Mouse (Mus musculus): ENCODE measurements at regions not wholly inside any gene's neighbourhood (a gene's known extent, or its start where the extent isn't known, plus 50 kb on each side); places are given as distances from the start of the nearest gene placed in this dataset.

- 84% methylated on average over 11 of the region's 11 CpGs for WGBS
- H3K36me3 ChIP-seq = no peaks in the 10 kb centered on the region
- no peaks in the 10 kb centered on the region for H3K9me3 ChIP-seq (replicated peaks)
- H3K27me3 ChIP-seq = no peaks in the 10 kb centered on the region
- no peak overlapping the region for H3K9ac ChIP-seq
- no peak overlapping the region for H3K27ac ChIP-seq
- H3K4me1 ChIP-seq = no peaks in the 10 kb centered on the region
- no peak overlapping the region for H3K4me3 ChIP-seq (replicated peaks)
- H3K4me2 ChIP-seq = no peak overlapping the region
- no peak for ATAC-seq (replicated peaks; ENCODE audit: low FRiP score)
Observed at GRCm38 (mm10) chr2:171712816-171713570, 330.3 kb downstream of the Cbln4 start.

- H3K4me1 ChIP-seq = no peaks in the 10 kb centered on the region
- no peak overlapping the region for H3K4me3 ChIP-seq (replicated peaks)
- H3K27me3 ChIP-seq = no peaks in the 10 kb centered on the region
- no peak for ATAC-seq (replicated peaks; ENCODE audit: low FRiP score)
- H3K4me2 ChIP-seq = no peak overlapping the region
- H3K9ac ChIP-seq = no peak overlapping the region
- WGBS = 78% methylated on average over 5 of the region's 5 CpGs
- no peak overlapping the region for H3K27ac ChIP-seq
- H3K9me3 ChIP-seq (replicated peaks) = no peaks in the 10 kb centered on the region
- H3K36me3 ChIP-seq = no peaks in the 10 kb centered on the region
Observed at GRCm38 (mm10) chr2:171693526-171693925, 349.7 kb downstream of the Cbln4 start.

- no peaks in the 10 kb centered on the region for H3K27me3 ChIP-seq
- ATAC-seq (replicated peaks; ENCODE audit: low FRiP score) = no peak
- H3K9me3 ChIP-seq (replicated peaks) = no peaks in the 10 kb centered on the region
- no peak overlapping the region for H3K27ac ChIP-seq
- H3K4me3 ChIP-seq (replicated peaks) = no peak overlapping the region
- H3K9ac ChIP-seq = no peak overlapping the region
- WGBS = 28% methylated on average over 4 of the region's 4 CpGs
- no peaks in the 10 kb centered on the region for H3K36me3 ChIP-seq
- no peak overlapping the region for H3K4me2 ChIP-seq
- no peaks in the 10 kb centered on the region for H3K4me1 ChIP-seq
Observed at GRCm38 (mm10) chr2:171690781-171691180, 352.5 kb downstream of the Cbln4 start.

GRCm38 (mm10) chr2:171689102-171689501, 354.2 kb downstream of the Cbln4 start:
- Histone ChIP-seq H3K27me3 (no peaks in the 10 kb centered on the region), H3K36me3 (no peaks in the 10 kb centered on the region), H3K4me2 (no peak overlapping the region), H3K9me3 (replicated peaks) (no peaks in the 10 kb centered on the region), H3K27ac (no peak overlapping the region), H3K9ac (no peak overlapping the region), H3K4me1 (no peaks in the 10 kb centered on the region), H3K4me3 (replicated peaks) (no peak overlapping the region)
- WGBS = 34% methylated on average over 4 of the region's 4 CpGs
- ATAC-seq (replicated peaks; ENCODE audit: low FRiP score) = no peak

GRCm38 (mm10) chr2:171677998-171678397, 365.3 kb downstream of the Cbln4 start:
- no peaks in the 10 kb centered on the region for H3K9me3 ChIP-seq (replicated peaks)
- H3K9ac ChIP-seq = no peak overlapping the region
- ATAC-seq (replicated peaks; ENCODE audit: low FRiP score) = no peak
- H3K4me1 ChIP-seq = no peaks in the 10 kb centered on the region
- H3K4me2 ChIP-seq = no peak overlapping the region
- no peak overlapping the region for H3K4me3 ChIP-seq (replicated peaks)
- H3K27ac ChIP-seq = no peak overlapping the region
- H3K27me3 ChIP-seq = no peaks in the 10 kb centered on the region
- WGBS = 61% methylated on average over 2 of the region's 2 CpGs
- no peaks in the 10 kb centered on the region for H3K36me3 ChIP-seq

GRCm38 (mm10) chr2:171677128-171677527, 366.1 kb downstream of the Cbln4 start:
- 79% methylated on average over 7 of the region's 7 CpGs for WGBS
- Histone ChIP-seq H3K36me3 (no peaks in the 10 kb centered on the region), H3K4me3 (replicated peaks) (no peak overlapping the region), H3K27ac (no peak overlapping the region), H3K9me3 (replicated peaks) (no peaks in the 10 kb centered on the region), H3K27me3 (no peaks in the 10 kb centered on the region), H3K9ac (no peak overlapping the region), H3K4me1 (no peaks in the 10 kb centered on the region), H3K4me2 (no peak overlapping the region)
- ATAC-seq (replicated peaks; ENCODE audit: low FRiP score) = no peak

- peak; percentile 66; the same call in 1 of the 2 replicates for ATAC-seq (replicated peaks; ENCODE audit: low FRiP score)
- Histone ChIP-seq H3K27ac (no peak overlapping the region), H3K9me3 (replicated peaks) (no peaks in the 10 kb centered on the region), H3K4me1 (no peaks in the 10 kb centered on the region), H3K4me2 (no peak overlapping the region), H3K4me3 (replicated peaks) (no peak overlapping the region), H3K9ac (no peak overlapping the region), H3K36me3 (no peaks in the 10 kb centered on the region), H3K27me3 (no peaks in the 10 kb centered on the region)
- 50% methylated on average over 8 of the region's 8 CpGs for WGBS
Observed at GRCm38 (mm10) chr2:171676083-171676482, 367.2 kb downstream of the Cbln4 start.

GRCm38 (mm10) chr2:171675411-171675810, 367.9 kb downstream of the Cbln4 start:
- 74% methylated on average over 2 of the region's 2 CpGs for WGBS
- Histone ChIP-seq H3K27me3 (no peaks in the 10 kb centered on the region), H3K4me1 (no peaks in the 10 kb centered on the region), H3K9me3 (replicated peaks) (no peaks in the 10 kb centered on the region), H3K27ac (no peak overlapping the region), H3K4me2 (no peak overlapping the region), H3K9ac (no peak overlapping the region), H3K4me3 (replicated peaks) (no peak overlapping the region), H3K36me3 (no peaks in the 10 kb centered on the region)
- no peak for ATAC-seq (replicated peaks; ENCODE audit: low FRiP score)

- ATAC-seq (replicated peaks; ENCODE audit: low FRiP score) = no peak
- no peaks in the 10 kb centered on the region for H3K27me3 ChIP-seq
- no peak overlapping the region for H3K4me3 ChIP-seq (replicated peaks)
- WGBS = 83% methylated on average over 8 of the region's 8 CpGs
- no peaks in the 10 kb centered on the region for H3K36me3 ChIP-seq
- H3K27ac ChIP-seq = no peak overlapping the region
- H3K4me1 ChIP-seq = no peaks in the 10 kb centered on the region
- no peaks in the 10 kb centered on the region for H3K9me3 ChIP-seq (replicated peaks)
- no peak overlapping the region for H3K9ac ChIP-seq
- H3K4me2 ChIP-seq = no peak overlapping the region
Observed at GRCm38 (mm10) chr2:171670945-171671547, 372.2 kb downstream of the Cbln4 start.

- ATAC-seq (replicated peaks; ENCODE audit: low FRiP score) = no peak
- H3K4me3 ChIP-seq (replicated peaks) = no peak overlapping the region
Observed at GRCm38 (mm10) chr2:171668791-171669645, 374.2 kb downstream of the Cbln4 start.

GRCm38 (mm10) chr2:171662571-171662970, 380.7 kb downstream of the Cbln4 start:
- H3K27me3 ChIP-seq = no peaks in the 10 kb centered on the region
- H3K4me1 ChIP-seq = no peaks in the 10 kb centered on the region
- no peak overlapping the region for H3K9ac ChIP-seq
- H3K36me3 ChIP-seq = no peaks in the 10 kb centered on the region
- no peak overlapping the region for H3K27ac ChIP-seq
- no peaks in the 10 kb centered on the region for H3K9me3 ChIP-seq (replicated peaks)
- no peak for ATAC-seq (replicated peaks; ENCODE audit: low FRiP score)
- H3K4me3 ChIP-seq (replicated peaks) = no peak overlapping the region
- WGBS = 81% methylated on average over 6 of the region's 6 CpGs
- H3K4me2 ChIP-seq = no peak overlapping the region

More at GRCm38 (mm10) chr2:171668791-171669645, 374.2 kb downstream of the Cbln4 start:
- Histone ChIP-seq H3K9me3 (replicated peaks) (no peaks in the 10 kb centered on the region), H3K27me3 (no peaks in the 10 kb centered on the region), H3K4me1 (no peaks in the 10 kb centered on the region), H3K36me3 (no peaks in the 10 kb centered on the region), H3K9ac (no peak overlapping the region), H3K4me2 (no peak overlapping the region), H3K27ac (no peak overlapping the region)
- 47% methylated on average over 4 of the region's 4 CpGs for whole genome bisulfite sequencing

- no peak overlapping the region for H3K4me3 ChIP-seq (replicated peaks)
- H3K9ac ChIP-seq = no peak overlapping the region
- H3K4me1 ChIP-seq = no peaks in the 10 kb centered on the region
- no peak for ATAC-seq (replicated peaks; ENCODE audit: low FRiP score)
- H3K36me3 ChIP-seq = no peaks in the 10 kb centered on the region
- no peak overlapping the region for H3K27ac ChIP-seq
- H3K27me3 ChIP-seq = no peaks in the 10 kb centered on the region
- 35% methylated on average over 8 of the region's 8 CpGs for WGBS
- no peak overlapping the region for H3K4me2 ChIP-seq
- no peaks in the 10 kb centered on the region for H3K9me3 ChIP-seq (replicated peaks)
Observed at GRCm38 (mm10) chr2:171661896-171662511, 381.3 kb downstream of the Cbln4 start.

Data from kidney, embryonic 15.5 days (tissue).